Mouse (Mus musculus): Measurements from ENCODE around the gene Tti1. TPM values are rescaled to one million over a fixed set of nuclear protein-coding genes. Genes with fewer than 3 reads are reported as not detected.
"Not testable (repeated sequence)": the region's sequence is repeated elsewhere in the genome, so short reads cannot be mapped to it uniquely, and the experiment has no call there.

Tti1 gene
- polyA plus RNA-seq, 1 experiment from 2014 or later: 24.5 TPM

DNA sequence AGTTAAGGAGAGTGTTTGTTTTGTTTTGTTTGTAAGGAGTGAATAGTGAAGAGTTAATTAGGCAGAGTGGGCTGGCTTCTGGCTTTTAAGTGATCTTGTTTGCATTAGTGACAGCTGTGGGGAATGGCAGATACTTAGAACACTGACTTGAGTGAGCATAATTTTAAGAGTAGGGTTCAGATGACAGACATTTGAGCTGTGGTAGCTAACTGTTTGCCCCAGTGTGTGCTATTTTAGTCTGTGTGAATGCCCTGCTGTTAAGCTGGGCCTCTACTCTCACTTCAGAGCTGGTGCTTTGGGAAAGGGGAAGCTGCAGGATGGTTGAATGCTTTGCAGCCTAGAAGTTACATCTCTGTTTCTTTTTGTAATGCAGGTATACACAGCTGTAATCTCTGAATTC lies 38.2 kb upstream of the Tti1 start:
- H3K27ac ChIP-seq (ENCODE audit: low read depth, low read length): peak overlapping the region; percentile 80
- H3K4me3 ChIP-seq (ENCODE audit: low read depth, low read length): no peak overlapping the region
- peaks cover 3% of the 10 kb centered on the region; the same call in 1 of the 2 replicates for H3K36me3 ChIP-seq (ENCODE audit: control insufficient read depth, insufficient read depth, low read length)
- H3K4me1 ChIP-seq (ENCODE audit: control insufficient read depth, insufficient read depth, low read length): peaks cover 31% of the 10 kb centered on the region
- no peaks in the 10 kb centered on the region for H3K9me3 ChIP-seq (replicated peaks; ENCODE audit: control insufficient read depth, low read length)
- peak overlapping the region; percentile 20 for H3K4me2 ChIP-seq
- no peak for ATAC-seq (replicated peaks; ENCODE audit: insufficient number of reproducible peaks, low FRiP score, low TSS enrichment)
- H3K27me3 ChIP-seq (ENCODE audit: control insufficient read depth, insufficient read depth, low read length): no peaks in the 10 kb centered on the region
- no peak overlapping the region; the same call in 1 of the 2 replicates for H3K9ac ChIP-seq (ENCODE audit: low read depth, low read length)

- H3K4me3 ChIP-seq (ENCODE audit: low read depth, low read length): no peak overlapping the region
- H3K9me3 ChIP-seq (replicated peaks; ENCODE audit: control insufficient read depth, low read length): no peaks in the 10 kb centered on the region
- ATAC-seq (replicated peaks; ENCODE audit: insufficient number of reproducible peaks, low FRiP score, low TSS enrichment): peak; percentile 59; the same call in 1 of the 2 replicates
- H3K27ac ChIP-seq (ENCODE audit: low read depth, low read length): peak overlapping the region; percentile 60
- H3K36me3 ChIP-seq (ENCODE audit: control insufficient read depth, insufficient read depth, low read length): peaks cover 7% of the 10 kb centered on the region
- no peaks in the 10 kb centered on the region for H3K27me3 ChIP-seq (ENCODE audit: control insufficient read depth, insufficient read depth, low read length)
- no peak overlapping the region for H3K4me2 ChIP-seq
- 56% methylated on average over 5 of the region's 5 CpGs for WGBS (ENCODE audit: insufficient replicate concordance)
- peaks cover 20% of the 10 kb centered on the region for H3K4me1 ChIP-seq (ENCODE audit: control insufficient read depth, insufficient read depth, low read length)
- H3K9ac ChIP-seq (ENCODE audit: low read depth, low read length): no peak overlapping the region
Measured at GRCm38 (mm10) chr2:158065064-158065463, 36.8 kb upstream of the Tti1 start.

DNA sequence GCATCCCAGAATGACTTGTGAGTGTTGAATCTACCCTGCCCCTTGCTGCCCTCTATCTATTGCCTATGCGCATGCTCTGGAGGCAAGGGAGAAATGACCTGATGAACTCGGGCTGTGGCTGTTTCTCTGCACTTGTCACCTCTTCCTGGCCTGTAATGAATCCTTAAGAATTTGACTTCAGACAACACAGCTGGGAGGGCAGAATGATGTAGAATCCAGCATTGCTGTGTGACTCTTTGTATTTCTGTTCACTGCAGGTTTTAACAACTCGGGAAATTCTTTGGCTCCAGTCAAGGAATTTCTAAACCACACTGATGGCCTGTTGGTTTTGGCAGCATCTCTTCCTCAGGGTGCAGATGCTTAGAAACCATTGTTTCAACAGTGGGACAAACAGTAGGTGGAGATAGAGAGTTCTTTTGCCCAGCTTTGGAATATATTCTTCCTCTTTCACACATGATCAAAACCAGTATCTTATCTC lies 36.4 kb upstream of the Tti1 start:
- Histone ChIP-seq H3K9ac (ENCODE audit: low read depth, low read length) (no peak overlapping the region), H3K4me2 (no peak overlapping the region), H3K27me3 (ENCODE audit: control insufficient read depth, insufficient read depth, low read length) (no peaks in the 10 kb centered on the region), H3K4me3 (ENCODE audit: low read depth, low read length) (no peak overlapping the region), H3K27ac (ENCODE audit: low read depth, low read length) (peak overlapping the region; percentile 46), H3K36me3 (ENCODE audit: control insufficient read depth, insufficient read depth, low read length) (peaks cover 7% of the 10 kb centered on the region), H3K4me1 (ENCODE audit: control insufficient read depth, insufficient read depth, low read length) (peaks cover 20% of the 10 kb centered on the region), H3K9me3 (replicated peaks; ENCODE audit: control insufficient read depth, low read length) (no peaks in the 10 kb centered on the region)
- 34% methylated on average over 3 of the region's 3 CpGs for WGBS (ENCODE audit: insufficient replicate concordance)
- ATAC-seq (replicated peaks; ENCODE audit: insufficient number of reproducible peaks, low FRiP score, low TSS enrichment): no peak

DNA sequence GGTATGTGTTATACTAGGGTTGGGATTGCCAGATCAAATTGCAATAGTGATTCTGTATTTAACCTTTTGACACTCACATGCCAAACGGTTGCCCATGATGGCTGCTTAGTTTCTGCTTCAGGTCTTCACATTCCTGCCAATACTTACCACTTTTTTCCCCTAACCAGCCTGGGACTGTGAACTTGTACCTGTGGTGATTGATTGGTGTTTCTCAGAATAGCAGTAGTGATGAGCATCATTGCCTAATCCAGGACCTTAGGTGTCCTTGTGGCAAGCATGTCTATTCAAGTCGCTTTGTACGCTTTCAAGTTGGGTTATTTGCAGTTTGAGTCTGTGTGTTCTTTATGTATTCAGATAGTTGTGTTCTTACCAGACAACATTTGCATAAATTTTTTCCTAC lies 34.8 kb upstream of the Tti1 start:
- Histone ChIP-seq H3K4me3 (ENCODE audit: low read depth, low read length) (no peak overlapping the region), H3K4me2 (no peak overlapping the region), H3K9ac (ENCODE audit: low read depth, low read length) (no peak overlapping the region), H3K9me3 (replicated peaks; ENCODE audit: control insufficient read depth, low read length) (no peaks in the 10 kb centered on the region), H3K36me3 (ENCODE audit: control insufficient read depth, insufficient read depth, low read length) (peaks cover 4% of the 10 kb centered on the region), H3K27me3 (ENCODE audit: control insufficient read depth, insufficient read depth, low read length) (no peaks in the 10 kb centered on the region), H3K4me1 (ENCODE audit: control insufficient read depth, insufficient read depth, low read length) (peaks cover 20% of the 10 kb centered on the region), H3K27ac (ENCODE audit: low read depth, low read length) (no peak overlapping the region)
- ATAC-seq (replicated peaks; ENCODE audit: insufficient number of reproducible peaks, low FRiP score, low TSS enrichment): no peak
- 86% methylated on average over 3 of the region's 3 CpGs for WGBS (ENCODE audit: insufficient replicate concordance)

DNA sequence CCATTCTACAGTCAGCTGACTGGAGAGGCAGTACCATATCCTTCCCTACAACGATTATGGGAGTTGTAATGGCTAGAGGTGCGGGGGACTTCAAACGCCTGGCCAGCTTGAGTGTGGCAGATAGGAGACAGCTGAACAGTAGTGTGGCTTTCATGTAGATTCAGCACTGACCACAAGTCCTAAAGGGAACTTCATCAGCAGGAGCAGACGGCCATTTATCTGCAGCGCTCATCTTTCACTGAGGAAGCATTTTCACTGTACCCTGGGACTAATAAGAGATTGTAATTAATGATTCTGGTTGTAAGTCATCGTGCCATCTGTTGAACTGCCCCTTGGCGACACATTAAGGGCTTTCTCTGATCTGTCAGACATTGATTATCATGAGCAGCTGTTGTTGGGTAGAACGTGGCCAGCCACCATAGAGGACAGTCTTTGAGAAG lies 31.5 kb upstream of the Tti1 start:
- H3K27ac ChIP-seq (ENCODE audit: low read depth, low read length): no peak overlapping the region

DNA sequence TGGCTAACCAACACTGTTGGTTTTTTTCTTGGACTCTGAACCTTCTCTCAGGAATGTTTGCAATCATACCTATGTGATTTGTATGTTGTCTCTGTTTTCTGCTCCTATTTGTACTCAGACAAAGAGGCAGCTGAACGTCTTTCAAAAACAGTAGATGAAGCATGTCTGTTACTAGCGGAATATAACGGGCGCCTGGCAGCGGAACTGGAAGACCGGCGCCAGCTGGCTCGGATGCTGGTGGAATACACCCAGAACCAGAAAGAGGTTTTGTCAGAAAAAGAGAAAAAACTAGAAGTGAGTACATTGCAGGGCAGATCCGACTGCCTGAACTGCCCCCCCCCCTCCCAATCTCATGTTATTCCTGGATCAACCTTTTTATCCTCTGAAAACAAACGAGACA lies 30.3 kb upstream of the Tti1 start:
- Histone ChIP-seq H3K4me1 (ENCODE audit: control insufficient read depth, insufficient read depth, low read length) (no peaks in the 10 kb centered on the region), H3K9me3 (replicated peaks; ENCODE audit: control insufficient read depth, low read length) (no peaks in the 10 kb centered on the region), H3K4me3 (ENCODE audit: low read depth, low read length) (no peak overlapping the region), H3K4me2 (no peak overlapping the region), H3K9ac (ENCODE audit: low read depth, low read length) (no peak overlapping the region), H3K27ac (ENCODE audit: low read depth, low read length) (no peak overlapping the region), H3K27me3 (ENCODE audit: control insufficient read depth, insufficient read depth, low read length) (no peaks in the 10 kb centered on the region), H3K36me3 (ENCODE audit: control insufficient read depth, insufficient read depth, low read length) (peaks cover 7% of the 10 kb centered on the region; the same call in 1 of the 2 replicates)
- ATAC-seq (replicated peaks; ENCODE audit: insufficient number of reproducible peaks, low FRiP score, low TSS enrichment): no peak
- WGBS (ENCODE audit: insufficient replicate concordance): 89% methylated on average over 10 of the region's 10 CpGs

More for the DNA sequence above, 31.5 kb upstream of the Tti1 start:
- H3K4me2 ChIP-seq: no peak overlapping the region
- no peaks in the 10 kb centered on the region for H3K27me3 ChIP-seq (ENCODE audit: control insufficient read depth, insufficient read depth, low read length)
- H3K9me3 ChIP-seq (replicated peaks; ENCODE audit: control insufficient read depth, low read length): no peaks in the 10 kb centered on the region
- ATAC-seq (replicated peaks; ENCODE audit: insufficient number of reproducible peaks, low FRiP score, low TSS enrichment): no peak
- no peak overlapping the region for H3K4me3 ChIP-seq (ENCODE audit: low read depth, low read length)
- peaks cover 7% of the 10 kb centered on the region; the same call in 1 of the 2 replicates for H3K36me3 ChIP-seq (ENCODE audit: control insufficient read depth, insufficient read depth, low read length)
- H3K4me1 ChIP-seq (ENCODE audit: control insufficient read depth, insufficient read depth, low read length): peaks cover 5% of the 10 kb centered on the region; the same call in 1 of the 2 replicates
- WGBS (ENCODE audit: insufficient replicate concordance): 73% methylated on average over 8 of the region's 8 CpGs
- H3K9ac ChIP-seq (ENCODE audit: low read depth, low read length): no peak overlapping the region

DNA sequence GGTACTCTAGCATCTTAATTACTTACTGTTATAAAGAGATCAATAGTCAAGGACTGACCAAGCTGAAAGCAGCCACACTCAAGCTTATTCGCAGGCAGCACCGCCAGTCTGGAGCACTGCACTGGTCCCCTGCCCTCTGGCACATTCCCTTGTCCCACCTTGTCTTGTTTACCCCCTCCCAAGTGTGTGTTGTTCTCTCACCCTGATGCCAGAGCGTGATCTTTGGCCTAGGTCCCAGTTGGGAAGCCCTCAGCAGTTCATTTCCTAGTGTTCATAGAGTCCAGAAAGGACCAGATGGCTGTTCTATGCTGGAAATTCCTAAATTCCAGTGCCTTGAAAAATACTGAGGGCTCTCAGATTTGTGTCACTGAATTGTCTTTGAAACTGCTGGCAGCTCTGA lies 28.8 kb upstream of the Tti1 start:
- H3K4me1 ChIP-seq (ENCODE audit: control insufficient read depth, insufficient read depth, low read length): no peaks in the 10 kb centered on the region
- H3K27me3 ChIP-seq (ENCODE audit: control insufficient read depth, insufficient read depth, low read length): no peaks in the 10 kb centered on the region
- ATAC-seq (replicated peaks; ENCODE audit: insufficient number of reproducible peaks, low FRiP score, low TSS enrichment): no peak
- no peak overlapping the region for H3K4me3 ChIP-seq (ENCODE audit: low read depth, low read length)
- no peak overlapping the region for H3K27ac ChIP-seq (ENCODE audit: low read depth, low read length)
- H3K9me3 ChIP-seq (replicated peaks; ENCODE audit: control insufficient read depth, low read length): no peaks in the 10 kb centered on the region
- WGBS (ENCODE audit: insufficient replicate concordance): 93% methylated on average over 3 of the region's 3 CpGs
- H3K4me2 ChIP-seq: no peak overlapping the region
- H3K36me3 ChIP-seq (ENCODE audit: control insufficient read depth, insufficient read depth, low read length): peaks cover 7% of the 10 kb centered on the region; the same call in 1 of the 2 replicates
- no peak overlapping the region for H3K9ac ChIP-seq (ENCODE audit: low read depth, low read length)

- not testable (repeated sequence) for H3K36me3 ChIP-seq (ENCODE audit: control insufficient read depth, insufficient read depth, low read length); H3K9me3 ChIP-seq (replicated peaks; ENCODE audit: control insufficient read depth, low read length); H3K9ac ChIP-seq (ENCODE audit: low read depth, low read length); H3K4me1 ChIP-seq (ENCODE audit: control insufficient read depth, insufficient read depth, low read length); H3K4me3 ChIP-seq (ENCODE audit: low read depth, low read length); H3K27me3 ChIP-seq (ENCODE audit: control insufficient read depth, insufficient read depth, low read length); H3K4me2 ChIP-seq; H3K27ac ChIP-seq (ENCODE audit: low read depth, low read length); ATAC-seq (replicated peaks; ENCODE audit: insufficient number of reproducible peaks, low FRiP score, low TSS enrichment)
- 89% methylated on average over 8 of the region's 8 CpGs for WGBS (ENCODE audit: insufficient replicate concordance)
Measured at GRCm38 (mm10) chr2:158055383-158055782, 27.1 kb upstream of the Tti1 start.

DNA sequence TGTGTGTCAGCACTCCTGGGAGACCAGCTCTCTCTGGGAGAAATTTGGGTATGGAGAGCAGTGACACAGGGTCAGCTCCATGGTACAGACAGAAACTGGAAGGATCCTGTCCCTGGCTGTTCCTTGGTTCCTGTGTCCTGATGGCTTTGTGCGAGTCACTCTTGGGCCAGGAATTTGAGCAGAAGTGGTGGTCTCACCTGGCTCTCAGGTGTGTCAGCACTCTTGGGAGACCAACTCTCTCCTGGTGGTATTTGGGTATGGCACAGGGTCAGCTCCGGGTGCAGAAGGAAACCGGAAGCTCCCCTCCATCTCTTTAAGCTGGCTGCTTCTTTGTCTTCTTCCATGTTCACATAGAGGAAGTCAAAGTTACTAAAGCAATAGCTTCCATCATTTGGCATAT lies 26.4 kb upstream of the Tti1 start:
- H3K27ac ChIP-seq (ENCODE audit: low read depth, low read length): no peak overlapping the region
- WGBS (ENCODE audit: insufficient replicate concordance): 88% methylated on average over 3 of the region's 3 CpGs
- no peaks in the 10 kb centered on the region for H3K4me1 ChIP-seq (ENCODE audit: control insufficient read depth, insufficient read depth, low read length)
- H3K36me3 ChIP-seq (ENCODE audit: control insufficient read depth, insufficient read depth, low read length): peaks cover 2% of the 10 kb centered on the region; the same call in 1 of the 2 replicates
- H3K27me3 ChIP-seq (ENCODE audit: control insufficient read depth, insufficient read depth, low read length): no peaks in the 10 kb centered on the region
- no peak overlapping the region for H3K4me2 ChIP-seq
- no peak for ATAC-seq (replicated peaks; ENCODE audit: insufficient number of reproducible peaks, low FRiP score, low TSS enrichment)
- H3K9ac ChIP-seq (ENCODE audit: low read depth, low read length): no peak overlapping the region
- H3K9me3 ChIP-seq (replicated peaks; ENCODE audit: control insufficient read depth, low read length): no peaks in the 10 kb centered on the region
- H3K4me3 ChIP-seq (ENCODE audit: low read depth, low read length): no peak overlapping the region

Measured in heart, embryonic 11.5 days (tissue).